Mouse (Mus musculus) left cerebral cortex, adult 11 months (tissue): ENCODE data around the gene Gm45618.
A peak's percentile ranks its signal among the peaks of the same experiment; 100 is the strongest.
"Not testable (repeated sequence)": the region's sequence is repeated elsewhere in the genome, so short reads cannot be mapped to it uniquely, and the experiment has no call there.

Experiments used
- DNase-seq: peaks from one replicate; pipeline ENCODE4 v3.0.0; 2022; ENCODE audit warnings: low spot score

Gene Gm45618

DNA sequence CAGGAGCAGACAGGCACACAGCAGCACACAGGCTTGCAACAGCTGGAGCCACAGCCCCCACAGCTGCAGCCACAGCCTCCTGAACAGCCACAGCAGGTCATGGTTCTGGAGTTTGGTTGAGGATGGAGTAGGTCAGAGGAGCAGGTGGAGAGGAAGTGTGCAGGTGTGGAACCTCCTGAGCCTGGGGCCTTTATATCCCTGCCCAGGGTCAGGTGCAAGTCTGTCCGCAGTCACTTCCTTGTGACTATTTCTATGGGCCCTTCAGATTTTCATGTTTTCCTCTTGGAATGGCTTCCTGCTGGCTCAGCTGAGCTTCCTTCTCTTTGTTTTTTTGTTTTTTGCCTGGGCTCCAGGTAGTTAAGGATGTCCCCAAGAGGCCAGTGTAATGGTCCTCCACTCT lies at the start of gene Gm45618:
Gene Gm45618, minus strand, starts transcription at position 101 of the 400 bp plus-strand sequence.
- not testable (repeated sequence) for DNase-seq

DNA sequence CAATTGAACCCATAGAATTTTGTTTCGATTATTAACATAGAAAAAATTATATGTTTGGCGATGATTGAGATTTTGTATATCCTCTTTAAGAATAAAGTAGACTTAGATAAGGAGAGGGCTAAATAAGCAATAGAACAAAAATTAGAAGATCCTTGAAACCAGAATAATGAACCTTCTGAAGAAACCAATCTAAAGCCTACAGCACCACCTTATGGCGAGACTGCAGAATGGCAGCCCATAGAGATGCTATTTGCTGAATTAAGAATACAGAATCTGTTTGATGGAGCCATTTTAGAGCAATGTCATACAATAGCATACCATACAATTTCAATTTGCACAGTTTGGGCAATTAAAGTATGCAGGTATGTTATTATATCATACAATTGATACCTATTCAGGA lies 49.3 kb upstream of the Gm45618 start:
- no peak for DNase-seq

DNA sequence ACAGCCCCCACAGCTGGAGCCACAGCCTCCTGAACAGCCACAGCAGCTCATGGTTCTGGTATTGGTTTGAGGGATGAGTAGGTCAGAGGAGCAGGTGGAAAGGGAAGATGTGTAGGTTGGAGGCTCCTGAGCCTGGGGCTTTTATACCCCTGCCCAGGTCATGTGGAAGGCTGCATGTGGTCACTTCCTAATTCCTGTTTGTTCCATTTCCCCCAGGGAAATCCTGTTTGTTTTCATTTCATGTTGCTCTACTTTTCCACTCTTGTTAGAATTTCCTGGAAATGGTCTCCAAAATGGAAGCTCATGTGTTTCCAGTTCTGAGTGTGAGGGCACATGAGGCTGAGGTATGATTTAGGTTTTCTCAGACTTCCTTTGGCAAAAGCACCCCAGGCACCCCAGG lies 45.1 kb upstream of the Gm45618 start, which contains the start of gene Gm4553:
Gene Gm4553, minus strand, starts transcription at position 101 of the 400 bp plus-strand sequence.
- not testable (repeated sequence) for DNase-seq

DNA sequence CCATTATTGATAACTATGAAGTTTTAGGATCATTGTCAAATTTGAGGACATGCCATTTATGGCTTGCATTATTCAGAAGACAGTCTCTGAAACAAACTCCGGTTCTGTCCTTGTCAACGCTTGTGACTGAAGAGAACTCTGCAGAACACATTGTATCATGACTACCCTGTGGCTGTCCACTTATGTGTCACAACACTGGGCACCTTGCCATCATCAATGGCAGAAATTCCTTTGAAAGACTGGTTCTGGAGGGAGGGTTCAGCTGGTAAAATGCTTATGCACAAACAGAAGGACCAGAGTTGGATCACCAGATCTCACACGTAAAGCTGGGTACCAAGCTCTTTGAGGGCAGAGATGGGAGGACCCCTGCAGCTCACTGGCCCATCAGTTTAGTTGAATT lies 38.8 kb upstream of the Gm45618 start:
- DNase-seq = no peak

DNA sequence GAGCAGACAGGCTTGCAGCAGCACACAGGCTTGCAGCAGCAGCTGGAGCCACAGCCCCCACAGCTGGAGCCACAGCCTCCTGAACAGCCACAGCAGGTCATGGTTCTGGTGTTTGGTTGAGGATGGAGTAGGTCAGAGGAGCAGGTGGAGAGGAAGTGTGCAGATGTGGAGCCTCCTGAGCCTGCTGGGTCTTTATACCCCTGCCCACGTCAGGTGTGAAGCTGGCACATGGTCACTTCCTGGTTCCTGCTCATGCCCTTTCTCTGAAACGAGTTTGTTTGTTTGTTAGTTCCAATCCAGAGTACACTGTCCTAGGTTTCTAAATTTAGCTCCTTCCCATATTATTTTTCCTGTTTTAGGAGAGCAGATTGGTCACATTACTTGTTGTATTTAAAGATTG lies 36.5 kb upstream of the Gm45618 start, which contains the start of gene Gm29735:
Gene Gm29735, minus strand, starts transcription at position 101 of the 400 bp plus-strand sequence.
- DNase-seq = not testable (repeated sequence)

DNA sequence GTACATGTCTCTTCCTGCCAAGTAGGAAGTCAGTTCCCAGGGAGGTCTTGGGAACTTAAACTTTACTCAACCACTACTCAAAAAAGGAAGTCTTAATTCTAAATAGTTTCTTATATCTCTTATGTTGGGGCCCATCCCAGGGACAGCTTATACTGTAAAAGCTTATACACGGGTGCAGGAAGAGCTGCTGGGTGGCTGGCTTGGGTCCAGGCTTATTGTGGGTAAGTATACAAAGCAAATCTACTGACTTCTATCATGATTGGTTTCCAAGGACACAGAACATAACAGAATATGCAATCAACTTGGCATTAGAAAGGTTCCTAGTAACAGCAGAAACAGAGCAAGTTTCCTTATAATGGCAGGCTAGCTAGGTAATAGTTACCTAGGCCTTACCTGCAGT lies 34.8 kb upstream of the Gm45618 start:
- DNase-seq = no peak

DNA sequence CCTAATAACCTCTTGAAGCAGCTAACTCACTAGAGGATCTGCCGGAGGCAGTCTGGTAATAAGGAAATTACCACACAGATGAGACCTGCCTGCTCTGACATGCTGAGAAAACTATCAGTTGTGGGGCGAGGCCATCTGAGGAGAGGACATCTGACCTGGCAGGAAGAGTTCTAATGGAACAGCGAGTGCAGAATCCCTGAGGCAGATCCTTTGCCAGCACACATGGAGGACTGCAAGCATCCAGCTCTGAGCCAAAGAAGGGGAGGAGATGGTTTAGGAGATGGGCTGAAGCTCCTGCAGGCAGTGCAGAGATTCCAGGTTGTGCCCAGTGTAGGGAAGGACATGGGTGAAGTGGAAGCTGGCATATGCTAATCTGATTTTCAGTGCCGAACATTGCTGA lies 31.7 kb upstream of the Gm45618 start:
- no peak for DNase-seq

DNA sequence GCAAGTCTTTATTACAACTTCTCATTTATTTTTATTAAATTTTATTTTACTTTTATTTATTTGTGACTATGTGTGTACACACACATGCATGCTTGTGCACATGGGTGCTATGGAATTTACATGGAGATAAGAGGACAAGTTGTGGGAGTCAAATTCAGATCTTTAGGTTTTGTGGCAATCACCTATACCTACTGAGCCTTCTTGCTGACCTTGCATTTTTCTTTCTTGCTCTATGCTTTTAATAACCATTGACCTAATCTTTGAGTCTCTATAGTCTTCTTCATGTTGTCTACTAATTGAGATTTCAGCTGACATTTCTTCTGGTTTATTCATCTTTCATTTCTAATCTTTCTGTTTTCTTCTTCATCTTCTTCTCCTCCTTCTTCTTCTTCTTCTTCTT lies 28.1 kb upstream of the Gm45618 start:
- no peak for DNase-seq

DNA sequence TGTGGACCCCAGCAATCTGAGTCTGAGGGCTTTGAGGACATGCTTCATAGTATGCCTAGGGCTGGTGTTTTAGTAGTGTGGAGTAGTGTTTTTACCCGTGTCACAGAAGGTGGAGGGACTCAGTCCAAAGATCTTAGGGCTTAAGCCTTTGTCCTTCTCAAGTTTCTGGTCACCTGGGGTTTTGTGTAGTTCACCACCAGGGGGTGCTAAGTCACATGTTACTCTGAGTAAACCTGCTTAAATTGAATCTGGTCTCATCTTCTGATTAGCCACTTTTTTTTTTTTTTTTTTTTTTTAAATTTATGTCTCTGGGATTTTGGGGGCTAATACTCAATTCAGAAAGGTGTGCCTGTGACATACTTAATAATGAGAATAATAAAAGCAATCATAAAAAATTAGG lies 25.5 kb upstream of the Gm45618 start:
- peak; percentile 14 for DNase-seq

DNA sequence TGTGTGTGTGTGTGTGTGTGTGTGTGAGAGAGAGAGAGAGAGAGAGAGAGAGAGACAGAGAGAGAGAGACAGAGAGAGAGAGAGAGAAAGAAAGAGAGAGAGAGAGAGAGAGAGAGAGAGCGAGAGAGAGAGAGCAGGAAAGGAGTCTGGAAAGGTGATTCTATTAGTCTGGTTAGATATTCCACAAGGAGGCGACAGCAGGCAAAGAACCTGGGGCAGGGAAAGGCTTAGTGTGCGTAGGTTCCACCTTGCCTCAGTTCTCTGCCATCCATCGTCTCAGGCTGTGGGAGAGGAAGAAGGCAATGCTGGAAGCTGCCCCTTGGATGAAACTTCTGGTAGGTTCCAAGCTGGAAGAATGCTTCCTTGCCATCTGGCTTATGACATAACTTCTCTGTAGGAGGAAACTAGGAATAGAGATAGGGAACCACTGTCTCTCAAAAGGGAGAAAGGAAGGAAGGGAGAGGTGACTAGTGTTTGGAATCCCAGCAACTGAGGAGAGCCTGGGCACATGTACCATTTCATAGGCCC lies 24.9 kb upstream of the Gm45618 start:
- no peak for DNase-seq

DNA sequence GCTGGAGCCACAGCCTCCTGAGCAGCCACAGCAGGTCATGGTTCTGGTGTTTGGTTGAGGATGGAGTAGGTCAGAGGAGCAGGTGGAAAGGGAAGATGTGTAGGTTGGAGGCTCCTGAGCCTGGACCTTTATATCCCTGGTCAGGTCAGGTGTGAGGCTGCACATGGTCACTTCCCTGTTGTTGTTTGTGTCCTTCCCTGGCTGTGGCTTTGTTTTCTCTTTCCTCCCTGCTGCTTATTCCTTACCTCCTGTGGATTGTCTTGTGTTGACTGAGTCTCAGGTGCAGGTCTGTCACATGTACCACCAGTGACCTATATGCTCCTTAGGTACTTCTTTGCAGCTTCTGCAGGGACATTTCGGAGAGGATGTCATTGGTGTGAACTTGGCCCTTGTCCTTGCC lies 24.0 kb upstream of the Gm45618 start, which contains the start of gene Gm45337:
Gene Gm45337, minus strand, starts transcription at position 101 of the 400 bp plus-strand sequence.
- no peak for DNase-seq

DNA sequence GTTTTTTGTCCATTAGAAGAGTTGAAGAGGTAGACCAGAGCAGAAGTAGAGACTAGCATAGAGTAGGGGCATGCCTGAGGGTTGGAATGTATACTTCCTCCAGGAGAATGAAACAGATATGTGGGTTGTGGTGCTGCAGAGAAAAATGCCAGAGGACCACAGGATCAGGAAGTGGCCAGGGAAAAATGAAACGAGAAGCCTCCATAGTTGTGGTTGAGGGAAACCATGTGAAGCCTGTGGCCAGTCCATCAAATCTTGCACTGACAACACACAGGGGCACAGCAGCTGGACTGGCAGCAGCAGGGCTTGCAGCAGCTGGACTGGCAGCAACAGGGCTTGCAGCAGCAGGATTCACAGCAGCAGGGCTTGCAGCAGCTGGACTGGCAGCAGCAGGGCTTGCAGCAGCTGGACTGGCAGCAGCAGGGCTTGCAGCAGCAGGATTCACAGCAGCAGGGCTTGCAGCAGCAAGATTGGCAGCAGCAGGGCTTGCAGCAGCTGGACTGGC lies 23.0 kb upstream of the Gm45618 start:
- DNase-seq = not testable (repeated sequence)

DNA sequence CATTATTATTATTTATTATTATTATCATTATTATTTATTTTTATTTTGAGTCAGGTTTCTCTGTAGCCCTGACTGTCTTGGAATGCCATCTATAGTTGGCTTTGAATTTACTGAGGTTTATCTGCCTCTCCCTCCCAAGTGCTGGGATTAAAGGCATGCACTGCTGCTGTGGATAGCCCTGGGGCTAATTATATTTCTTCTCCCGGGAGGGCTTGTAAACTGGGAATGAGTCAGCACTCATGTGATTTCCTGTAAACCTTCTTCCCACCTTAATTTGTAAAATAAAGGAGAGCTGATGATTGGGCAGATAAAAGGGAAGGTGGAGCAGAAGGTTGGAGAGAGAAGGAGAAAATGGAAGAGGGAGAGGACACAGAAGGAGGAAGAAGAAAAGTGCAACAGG lies 20.2 kb upstream of the Gm45618 start:
- no peak for DNase-seq

DNA sequence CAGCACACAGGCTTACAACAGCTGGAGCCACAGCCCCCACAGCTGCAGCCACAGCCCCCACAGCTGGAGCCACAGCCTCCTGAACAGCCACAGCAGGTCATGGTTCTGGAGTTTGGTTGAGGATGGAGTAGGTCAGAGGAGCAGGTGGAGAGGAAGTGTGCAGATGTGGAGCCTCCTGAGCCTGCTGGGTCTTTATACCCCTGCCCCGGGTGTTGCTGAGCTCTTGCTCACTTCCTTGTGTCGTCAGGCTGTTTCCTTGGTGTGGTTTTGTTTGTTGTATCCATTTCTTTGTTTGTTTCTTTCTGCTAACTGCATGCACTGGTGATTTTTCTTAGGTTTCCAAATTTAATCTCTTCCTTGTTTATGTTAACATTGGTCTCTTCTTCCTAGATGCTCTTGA lies 15.4 kb upstream of the Gm45618 start, which contains the start of gene Gm39115:
Gene Gm39115, minus strand, starts transcription at position 101 of the 400 bp plus-strand sequence.
- DNase-seq = not testable (repeated sequence)

DNA sequence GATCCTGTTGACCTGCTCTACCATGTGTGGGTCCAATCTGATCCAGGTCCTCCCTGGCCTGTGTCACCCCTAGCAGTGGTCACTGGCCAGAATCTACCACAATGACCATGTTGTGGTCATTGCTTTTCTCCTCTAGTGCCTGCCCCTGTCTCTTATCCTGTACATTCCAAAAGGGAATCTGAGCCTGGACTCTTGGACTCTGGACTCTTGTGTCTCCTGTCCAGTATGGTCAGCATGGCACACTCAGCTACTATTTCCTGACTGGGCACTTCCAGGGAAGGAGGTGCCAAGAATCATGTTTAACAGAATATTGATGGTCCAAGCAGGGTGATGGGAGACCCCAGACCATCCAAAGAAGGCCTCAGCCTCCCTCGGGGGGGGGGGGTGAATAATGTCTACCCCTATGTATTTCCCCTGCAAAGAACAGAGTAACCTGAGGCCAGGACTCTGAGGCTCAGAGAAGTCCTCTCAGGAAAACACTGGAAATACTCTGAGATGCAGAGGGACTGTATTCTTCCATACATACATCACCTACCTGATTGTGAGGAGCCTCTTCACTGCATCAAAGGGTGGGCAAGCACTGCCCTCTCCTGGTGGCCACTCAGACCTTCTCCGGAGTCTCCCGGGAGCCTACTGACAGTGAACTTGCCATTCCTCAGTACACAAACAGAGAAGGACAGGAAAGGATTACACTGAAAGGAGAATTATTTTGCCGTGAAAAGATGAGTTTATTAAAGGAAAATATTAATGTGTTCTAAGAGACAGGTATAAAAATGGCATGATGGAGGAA lies 13.9 kb upstream of the Gm45618 start:
- DNase-seq = no peak

DNA sequence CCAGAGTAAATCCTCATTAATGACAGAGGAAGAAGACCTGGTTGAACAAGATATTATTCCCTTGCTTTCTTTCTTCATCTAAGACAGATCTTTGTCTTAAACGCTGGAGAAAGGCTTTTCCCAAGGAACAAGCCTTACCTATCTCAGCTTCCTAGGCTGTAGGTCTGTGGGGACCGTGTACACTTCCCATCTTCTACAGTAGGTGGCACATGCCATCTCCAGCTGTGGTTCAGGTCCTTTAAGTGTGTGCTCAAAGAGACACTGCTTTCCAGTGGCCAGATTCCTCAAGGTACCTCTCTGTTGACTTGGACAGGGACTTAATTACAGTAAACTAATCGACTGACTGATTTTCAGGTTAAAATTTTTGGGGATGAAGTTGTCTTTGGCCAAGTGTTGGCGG lies 8.3 kb upstream of the Gm45618 start:
- no peak for DNase-seq

DNA sequence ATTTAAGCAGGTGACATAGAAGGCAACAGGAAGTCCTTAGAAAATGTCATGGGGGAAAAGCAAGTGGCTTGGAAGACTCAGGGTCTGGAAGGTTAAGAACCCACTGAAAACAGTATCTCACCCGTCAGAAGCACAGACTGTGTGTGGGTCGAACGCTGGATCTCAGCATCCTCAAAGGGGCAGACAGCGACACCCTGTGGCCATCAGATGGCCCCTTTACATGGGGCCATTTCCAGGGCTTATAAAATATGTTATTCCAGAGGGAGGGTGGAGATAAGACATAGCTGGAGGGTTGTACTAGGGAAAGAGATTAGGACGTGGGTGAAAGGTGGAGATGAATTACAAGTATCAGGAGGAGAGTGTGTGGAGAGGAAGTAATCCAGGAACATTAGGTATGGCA lies 897 bp downstream of the Gm45618 start:
- DNase-seq = no peak

DNA sequence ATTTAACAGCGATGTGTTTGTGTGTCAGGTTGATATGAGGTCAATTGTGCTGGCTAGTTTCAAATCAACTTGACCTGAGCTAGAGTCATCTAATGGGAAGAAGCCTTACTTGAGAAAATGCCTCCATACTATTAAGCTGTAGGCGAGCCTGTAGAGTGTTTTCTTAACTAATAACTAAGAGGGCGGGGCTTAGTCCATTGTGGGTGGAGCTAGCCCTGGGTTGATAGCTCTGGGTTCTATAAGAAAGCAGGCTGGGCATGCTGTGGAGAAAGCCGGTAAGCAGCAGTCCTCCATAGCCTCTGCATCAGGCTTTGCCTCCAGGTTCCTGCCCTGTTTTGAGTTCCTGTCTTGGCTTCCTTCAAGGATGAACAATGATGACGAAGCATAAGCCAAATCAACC lies 15.8 kb downstream of the Gm45618 start:
- no peak for DNase-seq

DNA sequence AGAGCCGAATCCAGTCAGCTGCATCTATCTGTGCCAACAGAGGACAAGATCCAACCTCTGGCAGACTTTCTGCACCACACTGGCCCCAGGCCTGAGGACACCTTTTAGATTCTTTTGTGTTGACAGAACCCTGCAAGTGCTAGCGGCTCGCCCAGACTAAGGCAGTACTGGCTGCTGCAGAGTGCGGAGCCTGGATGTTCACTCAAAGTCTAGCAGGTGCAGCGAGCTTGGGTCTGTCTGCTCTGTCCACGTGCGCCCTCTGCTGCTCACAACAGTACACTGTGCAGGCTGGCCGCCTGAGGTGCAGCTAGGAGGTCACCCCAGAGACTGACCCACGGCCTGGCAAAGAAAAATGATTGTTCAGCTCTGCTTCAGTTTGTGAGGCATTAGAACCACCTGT lies 22.8 kb downstream of the Gm45618 start:
- DNase-seq = peak; percentile 75

DNA sequence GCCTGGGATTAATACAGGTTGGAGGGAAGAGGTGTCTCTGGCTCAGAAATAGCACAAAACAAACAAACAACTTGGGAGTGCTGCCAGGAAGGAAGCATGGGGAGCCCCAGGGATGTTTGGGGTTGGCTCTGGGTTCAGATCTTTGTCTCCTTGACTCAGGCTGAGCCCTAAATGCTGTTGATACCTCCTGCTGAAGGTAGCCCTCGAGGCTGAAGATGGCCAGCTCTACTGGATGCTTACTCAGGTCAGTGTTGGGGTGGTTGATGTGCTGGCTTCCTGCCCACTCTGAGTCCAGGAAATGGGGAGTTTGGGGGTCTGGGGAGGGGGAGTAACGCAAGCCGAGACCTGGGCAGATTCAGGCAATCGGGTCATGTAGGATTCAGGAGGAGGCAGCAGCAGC lies 23.8 kb downstream of the Gm45618 start:
- DNase-seq = no peak

DNA sequence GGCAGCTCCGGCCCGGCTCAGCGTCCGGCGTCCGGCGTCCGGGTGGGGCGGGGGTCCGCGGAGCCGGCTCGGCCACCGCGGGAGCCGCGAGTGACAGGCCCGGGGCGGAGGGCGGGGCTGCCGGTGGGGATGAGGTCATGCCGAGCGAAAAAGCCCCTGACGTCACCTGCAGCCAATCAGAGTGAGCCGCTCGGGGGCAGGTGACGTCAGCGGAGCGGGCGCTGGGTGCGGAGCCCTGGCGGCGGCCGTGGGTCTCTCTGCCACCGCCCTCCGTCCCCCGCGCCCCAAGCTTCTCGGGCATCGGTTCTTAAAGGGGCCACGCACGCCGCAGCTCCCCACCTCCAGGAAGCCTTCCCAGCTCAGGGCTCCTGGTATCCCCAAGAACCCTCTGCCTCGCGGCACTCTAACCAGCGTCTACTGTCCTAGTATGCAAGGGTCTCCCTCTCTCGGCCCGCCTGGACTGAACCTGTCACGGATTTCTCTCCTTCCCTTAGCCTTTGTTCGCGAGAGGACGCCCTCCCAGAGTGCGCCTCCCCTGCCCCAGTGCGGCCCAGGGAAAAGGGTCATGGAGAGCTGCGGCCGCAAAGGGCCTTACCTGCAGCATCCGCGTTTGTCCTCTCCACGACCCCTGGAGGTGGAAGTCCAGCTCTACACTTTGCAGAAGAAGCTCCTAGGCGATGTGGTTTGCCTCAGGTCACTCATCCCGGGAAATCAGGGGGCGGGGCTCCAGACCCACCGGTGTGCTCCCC lies 25.2 kb downstream of the Gm45618 start, which contains the start of gene Dusp8:
Gene Dusp8, minus strand, starts transcription at position 661 of the 749 bp plus-strand sequence.
- peak; percentile 93 for DNase-seq
